Mouse (Mus musculus) CH12.LX (cell line): ENCODE results near the gene Gstm3.

Source experiments
- BHLHE40 ChIP-seq: IDR thresholded peaks from 2 replicates; pipeline ENCODE4 v1.6.1; 2011; ENCODE audit warnings: mild to moderate bottlenecking, low read depth, low read length, improper control_type of control experiment
- CTCF ChIP-seq, 2 experiments: IDR thresholded peaks in 1 of 2; conservative IDR thresholded peaks in 1 of 2; 2 replicates each; pipeline ENCODE4 v1.5.1; 2011 to 2012; ENCODE audit warnings: low read depth in 2 of 2, low read length in 2 of 2, improper control_type of control experiment in 1 of 2, inconsistent platforms in 1 of 2, mild to moderate bottlenecking in 1 of 2, moderate library complexity in 1 of 2
- EP300 ChIP-seq: IDR thresholded peaks from 2 replicates; pipeline ENCODE4 v1.6.1; 2011; ENCODE audit warnings: low read length, improper control_type of control experiment
- HCFC1 ChIP-seq: IDR thresholded peaks from 2 replicates; pipeline ENCODE4 v1.6.1; 2012; ENCODE audit warnings: low read depth, mild to moderate bottlenecking, inconsistent platforms, low read length, improper control_type of control experiment
- MAX ChIP-seq: IDR thresholded peaks from 2 replicates; pipeline ENCODE4 v1.6.1; 2011; ENCODE audit warnings: low read length, improper control_type of control experiment
- MXI1 ChIP-seq: IDR thresholded peaks from 2 replicates; pipeline ENCODE4 v1.6.1; 2011; ENCODE audit warnings: mild to moderate bottlenecking, low read depth, low read length, improper control_type of control experiment
- MYC ChIP-seq: IDR thresholded peaks from 2 replicates; pipeline ENCODE4 v1.6.1; 2011; ENCODE audit warnings: low read depth, mild to moderate bottlenecking, improper control_type of control experiment, low read length
- POLR2A ChIP-seq: IDR thresholded peaks from 2 replicates; pipeline ENCODE4 v1.6.1; 2011; ENCODE audit warnings: low read depth, mild to moderate bottlenecking, improper control_type of control experiment, low read length
- UBTF ChIP-seq: IDR thresholded peaks from 2 replicates; pipeline ENCODE4 v1.6.1; 2012; ENCODE audit warnings: low read depth, mild to moderate bottlenecking, inconsistent platforms, low read length, improper control_type of control experiment, moderate library complexity

DNA sequence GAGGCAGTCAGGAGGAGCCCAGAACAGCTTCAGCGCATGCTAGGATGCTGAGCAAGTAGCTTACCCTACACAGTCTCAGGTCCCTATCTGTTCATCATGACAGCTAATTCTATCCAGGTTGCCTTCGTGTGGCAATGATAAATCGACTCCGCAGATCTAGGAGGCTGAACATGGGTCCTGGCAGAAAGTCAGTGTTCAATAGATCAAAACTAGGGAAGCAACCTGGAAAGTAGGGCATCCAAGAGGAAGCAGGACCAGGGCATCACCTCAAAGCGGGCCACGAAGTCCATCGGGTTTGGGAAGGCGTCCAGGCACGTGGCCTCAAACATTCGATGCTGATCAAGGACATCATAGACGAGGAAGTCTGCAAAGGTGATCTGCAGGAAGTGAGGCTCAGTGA lies 18.6 kb downstream of the Gstm3 start:
- TF ChIP-seq CTCF (conservative IDR thresholded peaks at IDR 0.05 in 1 of 2, IDR thresholded peaks at IDR 0.05 in 1 of 2; ENCODE audit: low read depth in 2 of 2, low read length in 2 of 2) (no peak), EP300 (no peak), POLR2A (no peak), MAX (no peak), MYC (no peak), BHLHE40 (no peak), HCFC1 (no peak), MXI1 (no peak), UBTF (no peak)
